In genomic region chr9:116100015-116100414, GRCm38 (mm10) we compare ENCODE assay signal across 17 mouse cellular contexts.
A peak's percentile ranks its signal among the peaks of the same experiment; 100 is the strongest.
DNase-seq lines count a peak whose midpoint lies in the region; ATAC-seq and TF ChIP-seq lines count a peak whose summit lies in the region.
"Had no signal": no experiment of that assay in that cellular context is flagged by ENCODE, and none has a peak within 500 bp of the region (broad histone marks: within the 10 kb centered on the region; RNA-seq: fewer than 3 reads in every experiment).

No protein-coding gene starts in this region.

- 60% methylated on average over 9 of the region's 9 CpGs for WGBS in heart, adult 2 months
- 68% methylated on average over 9 of the region's 9 CpGs for WGBS in embryonic facial prominence, embryonic 14.5 days

- no peak overlapping the region for H3K4me3 ChIP-seq in heart, adult 2 months
- H3K4me3 ChIP-seq in embryonic facial prominence, embryonic 14.5 days (ENCODE audit: low read depth, low read length), result no peak overlapping the region
- H3K4me3 ChIP-seq: forebrain, embryonic 12.5 days; liver, embryonic 15.5 days; megakaryocyte, embryonic 14.5 days had no signal

- peaks cover 3% of the 10 kb centered on the region for H3K36me3 ChIP-seq in heart, adult 2 months (ENCODE audit: control insufficient read depth, insufficient read depth, low read length)
- H3K36me3 ChIP-seq in embryonic facial prominence, embryonic 14.5 days (ENCODE audit: control insufficient read depth, insufficient read depth, low read length), result peaks cover 45% of the 10 kb centered on the region
- H3K36me3 ChIP-seq: forebrain, embryonic 12.5 days had no signal

- ATAC-seq in embryonic facial prominence, embryonic 14.5 days (ENCODE audit: low read depth), result no peak
- ATAC-seq: midbrain, embryonic 16.5 days; Patski had no signal

- H3K4me2 ChIP-seq in embryonic facial prominence, embryonic 14.5 days (ENCODE audit: low read depth, low read length), result no peak overlapping the region
- H3K4me2 ChIP-seq: forebrain, embryonic 12.5 days; liver, embryonic 15.5 days had no signal

- H3K27me3 ChIP-seq in heart, adult 2 months (ENCODE audit: control insufficient read depth, insufficient read depth, low read length), result no peaks in the 10 kb centered on the region
- no peaks in the 10 kb centered on the region for H3K27me3 ChIP-seq in embryonic facial prominence, embryonic 14.5 days (replicated peaks; ENCODE audit: control insufficient read depth, insufficient read depth, low read length)
- H3K27me3 ChIP-seq: forebrain, embryonic 12.5 days; liver, embryonic 15.5 days; Patski had no signal

- no peak overlapping the region for H3K9ac ChIP-seq in heart, adult 2 months (ENCODE audit: low read depth, low read length)
- H3K9ac ChIP-seq in embryonic facial prominence, embryonic 14.5 days (ENCODE audit: low read depth, low read length), result no peak overlapping the region
- H3K9ac ChIP-seq: forebrain, embryonic 12.5 days; liver, embryonic 15.5 days had no signal

- TF ChIP-seq POLR2A in heart, adult 2 months (IDR thresholded peaks at IDR 0.05; ENCODE audit: insufficient read depth, low read depth, low read length), result no peak

- TF ChIP-seq EP300 in heart, adult 2 months (IDR thresholded peaks at IDR 0.05; ENCODE audit: insufficient read depth, low read depth, low read length), result no peak

- 0 out of 2 replicates have a peak, but pooled peaks cover 2% of the 10 kb centered on the region for H3K79me2 ChIP-seq in heart, adult 2 months (replicated peaks; ENCODE audit: control insufficient read depth, insufficient read depth, low read length)

- intact Hi-C loops in heart, adult 2 months (cut with DNase I), result no loop called here

- peaks cover 6% of the 10 kb centered on the region; the same call in 1 of the 2 replicates for H3K4me1 ChIP-seq in heart, adult 2 months (ENCODE audit: control insufficient read depth, insufficient read depth, low read length)
- H3K4me1 ChIP-seq in embryonic facial prominence, embryonic 14.5 days (ENCODE audit: control insufficient read depth, insufficient read depth, low read length), result peaks cover 19% of the 10 kb centered on the region
- H3K4me1 ChIP-seq: liver, embryonic 15.5 days had no signal

- H3K9me3 ChIP-seq in embryonic facial prominence, embryonic 14.5 days (ENCODE audit: control insufficient read depth, low read length), result no peaks in the 10 kb centered on the region
- H3K9me3 ChIP-seq: forebrain, embryonic 12.5 days; liver, embryonic 15.5 days; megakaryocyte, embryonic 14.5 days had no signal

- peak overlapping the region; percentile 31; the same call in 1 of the 2 replicates for H3K27ac ChIP-seq in heart, adult 2 months
- H3K27ac ChIP-seq in embryonic facial prominence, embryonic 14.5 days (replicated peaks; ENCODE audit: low read depth, low read length), result peak overlapping the region; percentile 72; the same call in 1 of the 2 replicates
- H3K27ac ChIP-seq: forebrain, embryonic 12.5 days; liver, embryonic 15.5 days had no signal

- no peak for TF ChIP-seq CTCF in heart, adult 2 months (IDR thresholded peaks at IDR 0.05)

- no peak for DNase-seq in heart, adult 2 months
- no peak for DNase-seq in heart, adult 9 months (ENCODE audit: low spot score in 2 of 2)
- peak; percentile 53 for DNase-seq in kidney, postnatal 10 days
- DNase-seq in kidney, postnatal 4 days, result no peak
- DNase-seq in embryonic facial prominence, embryonic 14.5 days (ENCODE audit: low spot score), result no peak
- DNase-seq in gastrocnemius, postnatal 25 days, result peak; percentile 26
- no peak for DNase-seq in spleen, adult 18-20 months
- no peak for DNase-seq in testis, postnatal 10 days (ENCODE audit: low spot score)
- DNase-seq: B cell, adult 2 months; cerebellum, postnatal 36 days; right cerebral cortex, postnatal 14 days; thymus, postnatal 14 days had no signal

Comparison
In these comparisons a context has a peak if more than half of its experiments do, and no peak if none do; other contexts are left out.
1. DNase-seq: peak in kidney, postnatal 10 days (single experiment) and gastrocnemius, postnatal 25 days (single experiment); none in heart, adult 2 months (0 of 2), heart, adult 9 months (0 of 2), kidney, postnatal 4 days (0 of 2), embryonic facial prominence, embryonic 14.5 days (single experiment), spleen, adult 18-20 months (0 of 2) and testis, postnatal 10 days (single experiment).